Mouse (Mus musculus) embryonic facial prominence, embryonic 15.5 days (tissue): ENCODE results near the gene Stpg2. TPM values are rescaled to one million over a fixed set of nuclear protein-coding genes. Genes with fewer than 3 reads are reported as not detected.
"Not testable (repeated sequence)": the region's sequence is repeated elsewhere in the genome, so short reads cannot be mapped to it uniquely, and the experiment has no call there.

Experiments
- ATAC-seq: fragments of 200-750 bp; cut with Nextera tagmentation; 2 replicates; pipeline ENCODE4 v1.8.0; 2017; ENCODE audit warnings: low read depth, moderate TSS enrichment; ENCODE audit not compliant: insufficient number of reproducible peaks, low FRiP score, low TSS enrichment
- H3K27ac ChIP-seq: fragments of 300-500 bp; sonication (generic); replicated peaks from 2 replicates; pipeline ENCODE4 v1.5.1; 2015; ENCODE audit warnings: mild to moderate bottlenecking, inconsistent platforms
- H3K27me3 ChIP-seq: fragments of 300-500 bp; sonication (generic); 2 replicates; pipeline ENCODE4 v1.6.1; 2015; ENCODE audit warnings: inconsistent platforms
- H3K36me3 ChIP-seq: fragments of 300-500 bp; sonication (generic); 2 replicates; pipeline ENCODE4 v1.6.1; 2015; ENCODE audit warnings: mild to moderate bottlenecking, inconsistent platforms
- H3K4me1 ChIP-seq: fragments of 300-500 bp; sonication (generic); 2 replicates; pipeline ENCODE4 v1.6.1; 2015; ENCODE audit warnings: inconsistent platforms
- H3K4me2 ChIP-seq: fragments of 300-500 bp; sonication (generic); replicated peaks from 2 replicates; pipeline ENCODE4 v1.6.1; 2015; ENCODE audit warnings: mild to moderate bottlenecking, inconsistent platforms
- H3K4me3 ChIP-seq: fragments of 300-500 bp; sonication (generic); replicated peaks from 2 replicates; pipeline ENCODE4 v1.5.1; 2015; ENCODE audit warnings: mild to moderate bottlenecking, inconsistent platforms
- H3K9ac ChIP-seq: fragments of 300-500 bp; sonication (generic); 2 replicates; pipeline ENCODE4 v1.6.1; 2015; ENCODE audit warnings: inconsistent platforms
- H3K9me3 ChIP-seq: fragments of 300-500 bp; sonication (generic); replicated peaks from 2 replicates; pipeline ENCODE4 v1.6.1; 2016; ENCODE audit warnings: inconsistent platforms
- WGBS: fragments of 180-500 bp; shearing (Covaris S2); methylation state at CpG from one replicate; pipeline ENCODE4 v1.1.7; 2015; 5-methylcytosine and 5-hydroxymethylcytosine counted together
- polyA plus RNA-seq: library from polyadenylated mRNA; unstranded; fragments of >200 nt; fragmentation: Nextera tagmentation; extraction: Ambion mirVana; gene quantifications from 2 replicates; pipeline ENCODE4 v1.2.1, GENCODE M21; 2015

Stpg2 gene
- polyA plus RNA-seq, 1 experiment from 2014 or later: 0.15 TPM

DNA sequence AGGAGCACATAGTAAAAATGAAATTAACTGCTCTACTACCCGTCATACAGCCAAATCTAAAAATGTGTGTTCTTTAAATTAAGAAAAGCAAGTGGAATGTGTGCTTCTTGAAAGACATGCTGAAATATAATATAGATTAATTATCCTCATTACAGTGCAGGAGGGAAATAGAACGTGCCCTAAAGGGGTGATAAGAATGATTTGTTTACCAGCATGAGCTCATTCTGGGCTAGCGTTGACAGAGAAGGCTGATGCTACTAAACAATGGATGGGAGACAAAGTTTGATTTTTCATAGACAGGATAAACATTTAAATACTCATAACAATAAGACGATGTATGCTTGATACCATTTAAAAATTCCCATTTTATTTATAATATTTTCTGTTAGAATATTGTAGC lies 446.0 kb downstream of the Stpg2 start:
- Histone ChIP-seq H3K27ac (no peak overlapping the region), H3K4me3 (no peak overlapping the region), H3K4me1 (no peaks in the 10 kb centered on the region), H3K9me3 (no peaks in the 10 kb centered on the region), H3K4me2 (no peak overlapping the region), H3K9ac (no peak overlapping the region), H3K27me3 (no peaks in the 10 kb centered on the region), H3K36me3 (no peaks in the 10 kb centered on the region)
- ATAC-seq: no peak
- 62% methylated on average over 4 of the region's 4 CpGs for WGBS

DNA sequence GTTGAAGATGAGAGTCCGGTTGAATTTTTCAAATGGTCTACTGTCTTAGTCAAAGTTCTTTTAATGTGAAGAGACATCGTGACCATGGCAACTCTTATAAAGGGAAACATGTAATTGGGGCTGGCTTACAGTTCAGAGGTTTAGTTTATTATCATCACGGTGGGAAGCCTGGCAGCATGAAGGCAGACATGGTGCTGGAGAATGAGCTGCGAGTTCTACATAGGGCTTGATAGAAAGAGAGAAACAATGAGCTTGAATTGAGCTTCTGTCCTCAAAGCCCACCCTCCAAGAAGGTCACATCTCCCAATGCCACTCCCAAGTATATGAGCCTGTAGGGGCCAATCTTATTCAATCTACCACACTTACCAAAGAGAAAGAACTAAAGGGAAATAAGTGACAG lies 453.9 kb downstream of the Stpg2 start:
- 78% methylated on average over 4 of the region's 4 CpGs for WGBS
- H3K9ac ChIP-seq: no peak overlapping the region
- no peak overlapping the region for H3K27ac ChIP-seq
- no peak overlapping the region for H3K4me2 ChIP-seq
- H3K4me3 ChIP-seq: no peak overlapping the region
- no peaks in the 10 kb centered on the region for H3K36me3 ChIP-seq
- no peaks in the 10 kb centered on the region for H3K9me3 ChIP-seq
- no peaks in the 10 kb centered on the region for H3K27me3 ChIP-seq
- H3K4me1 ChIP-seq: no peaks in the 10 kb centered on the region
- no peak for ATAC-seq

GRCm38 (mm10) chr3:139662241-139662640 lies 456.7 kb downstream of the Stpg2 start:
- no peaks in the 10 kb centered on the region for H3K9me3 ChIP-seq
- H3K4me1 ChIP-seq: no peaks in the 10 kb centered on the region
- no peaks in the 10 kb centered on the region for H3K36me3 ChIP-seq
- no peak for ATAC-seq
- H3K4me2 ChIP-seq: no peak overlapping the region
- no peak overlapping the region for H3K4me3 ChIP-seq
- H3K27ac ChIP-seq: no peak overlapping the region
- H3K27me3 ChIP-seq: no peaks in the 10 kb centered on the region
- no peak overlapping the region for H3K9ac ChIP-seq

DNA sequence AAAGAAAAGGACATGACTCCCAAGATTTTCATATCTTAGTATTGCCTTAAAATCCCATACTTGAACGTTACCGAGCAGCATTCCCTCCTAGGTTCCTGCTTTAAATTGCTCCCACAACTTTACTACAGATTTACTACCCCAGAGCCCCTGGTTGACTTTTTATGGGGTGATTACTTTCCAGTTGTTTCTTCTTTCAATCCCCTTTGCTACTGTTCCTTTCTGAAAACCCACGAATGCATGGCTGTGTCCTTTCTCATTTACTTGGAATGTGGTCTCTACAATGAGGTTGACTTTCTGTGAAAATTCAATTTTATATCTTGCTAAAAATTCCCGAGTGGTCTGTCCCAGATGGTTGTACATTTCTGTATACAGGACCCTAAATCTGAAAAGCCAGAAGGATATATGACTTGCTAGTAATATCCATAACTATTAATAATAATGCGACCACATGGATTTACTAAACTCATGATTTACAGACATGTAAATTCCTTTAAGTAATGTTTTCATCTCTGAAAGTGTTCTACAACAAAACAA lies 458.3 kb downstream of the Stpg2 start:
- Histone ChIP-seq H3K9ac (no peak overlapping the region), H3K27ac (no peak overlapping the region), H3K4me3 (no peak overlapping the region), H3K36me3 (no peaks in the 10 kb centered on the region), H3K4me1 (no peaks in the 10 kb centered on the region), H3K4me2 (no peak overlapping the region), H3K27me3 (no peaks in the 10 kb centered on the region), H3K9me3 (no peaks in the 10 kb centered on the region)
- WGBS: 56% methylated on average over 5 of the region's 5 CpGs
- no peak for ATAC-seq

DNA sequence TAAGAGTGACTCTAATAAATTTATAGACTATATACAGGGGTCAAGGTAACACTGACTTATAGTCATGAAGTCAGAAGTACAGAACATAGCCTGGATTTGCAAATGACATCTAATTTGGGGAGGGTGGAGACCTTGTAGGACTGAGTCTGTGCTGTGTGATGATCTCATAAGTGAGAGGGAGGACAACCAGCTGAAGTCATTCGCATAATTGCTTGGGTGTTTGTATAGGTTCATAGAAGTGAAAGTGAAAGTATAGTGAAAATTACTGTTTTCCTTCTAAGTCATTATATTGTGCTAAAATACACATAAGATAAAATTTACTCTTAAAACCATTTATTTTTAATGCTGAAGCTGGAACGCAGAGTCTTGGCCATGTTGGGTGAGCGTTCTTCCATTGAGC lies 459.6 kb downstream of the Stpg2 start:
- 96% methylated on average over 3 of the region's 3 CpGs for WGBS
- no peaks in the 10 kb centered on the region for H3K36me3 ChIP-seq

GRCm38 (mm10) chr3:139676192-139676591 lies 470.7 kb downstream of the Stpg2 start:
- H3K4me2 ChIP-seq: no peak overlapping the region
- no peaks in the 10 kb centered on the region for H3K9me3 ChIP-seq
- no peaks in the 10 kb centered on the region for H3K36me3 ChIP-seq
- H3K9ac ChIP-seq: no peak overlapping the region
- H3K27me3 ChIP-seq: no peaks in the 10 kb centered on the region
- 59% methylated on average over 3 of the region's 3 CpGs for WGBS
- no peak overlapping the region for H3K27ac ChIP-seq
- H3K4me3 ChIP-seq: no peak overlapping the region
- H3K4me1 ChIP-seq: no peaks in the 10 kb centered on the region
- no peak for ATAC-seq

More for the DNA sequence above, 459.6 kb downstream of the Stpg2 start:
- Histone ChIP-seq H3K4me2 (no peak overlapping the region), H3K27ac (no peak overlapping the region), H3K27me3 (no peaks in the 10 kb centered on the region), H3K9ac (no peak overlapping the region), H3K4me3 (no peak overlapping the region), H3K4me1 (no peaks in the 10 kb centered on the region), H3K9me3 (no peaks in the 10 kb centered on the region)
- no peak for ATAC-seq

GRCm38 (mm10) chr3:139676723-139677122 lies 471.2 kb downstream of the Stpg2 start:
- Histone ChIP-seq H3K4me2 (no peak overlapping the region), H3K9ac (no peak overlapping the region), H3K27ac (no peak overlapping the region), H3K9me3 (no peaks in the 10 kb centered on the region), H3K4me3 (no peak overlapping the region), H3K27me3 (no peaks in the 10 kb centered on the region), H3K36me3 (no peaks in the 10 kb centered on the region), H3K4me1 (no peaks in the 10 kb centered on the region)
- WGBS: 88% methylated on average over 1 of the region's 1 CpGs
- no peak for ATAC-seq

GRCm38 (mm10) chr3:139704238-139704637 lies 498.7 kb downstream of the Stpg2 start:
- not testable (repeated sequence) for ATAC-seq, H3K9ac ChIP-seq, H3K4me2 ChIP-seq, H3K27me3 ChIP-seq, H3K4me1 ChIP-seq, H3K36me3 ChIP-seq, H3K27ac ChIP-seq, H3K9me3 ChIP-seq, H3K4me3 ChIP-seq
- 94% methylated on average over 3 of the region's 3 CpGs for WGBS

DNA sequence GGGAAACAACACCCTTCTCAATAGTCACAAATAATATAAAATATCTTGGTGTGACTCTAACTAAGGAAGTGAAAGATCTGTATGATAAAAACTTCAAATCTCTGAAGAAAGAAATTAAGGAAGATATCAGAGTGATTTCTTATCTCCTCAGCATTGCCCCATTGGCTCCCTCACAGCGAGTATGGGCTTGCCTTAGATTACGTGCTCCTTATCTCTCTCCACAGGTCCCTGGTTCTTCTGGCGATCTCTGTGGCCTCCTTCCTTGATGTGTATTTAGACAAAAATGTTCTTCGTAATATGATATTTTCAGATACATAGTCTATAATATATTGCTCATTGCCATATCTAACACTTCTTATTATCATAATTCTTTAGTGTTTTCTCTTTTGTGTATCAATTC lies 501.9 kb downstream of the Stpg2 start:
- not testable (repeated sequence) for H3K27ac ChIP-seq, ATAC-seq, H3K4me2 ChIP-seq, H3K4me1 ChIP-seq, H3K9me3 ChIP-seq, H3K4me3 ChIP-seq, H3K36me3 ChIP-seq, H3K27me3 ChIP-seq, H3K9ac ChIP-seq
- WGBS: 88% methylated on average over 4 of the region's 4 CpGs

DNA sequence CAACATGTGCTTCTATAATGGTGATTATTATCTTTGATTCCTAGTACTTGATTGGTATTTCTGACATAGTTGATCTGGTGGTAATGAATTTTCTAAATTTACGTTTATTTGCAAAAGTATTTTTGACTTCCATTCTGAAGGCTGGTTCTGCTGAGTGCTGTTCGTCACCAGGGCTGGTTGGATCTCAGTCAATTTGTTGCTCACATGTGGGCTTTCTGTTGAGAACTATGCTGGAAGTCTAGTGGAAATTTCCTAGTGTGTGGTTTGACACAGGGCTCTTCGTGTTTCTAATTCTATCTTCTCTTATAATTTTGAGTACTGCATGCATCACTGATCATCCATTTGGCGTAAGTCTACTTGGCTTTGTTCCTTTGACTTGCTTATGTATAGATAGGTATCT lies 504.3 kb downstream of the Stpg2 start:
- H3K4me3 ChIP-seq: no peak overlapping the region
- WGBS: 65% methylated on average over 4 of the region's 4 CpGs
- no peaks in the 10 kb centered on the region for H3K9me3 ChIP-seq
- no peaks in the 10 kb centered on the region for H3K27me3 ChIP-seq
- H3K4me2 ChIP-seq: no peak overlapping the region
- no peaks in the 10 kb centered on the region for H3K4me1 ChIP-seq
- no peak for ATAC-seq
- no peak overlapping the region for H3K27ac ChIP-seq
- no peaks in the 10 kb centered on the region for H3K36me3 ChIP-seq
- no peak overlapping the region for H3K9ac ChIP-seq

DNA sequence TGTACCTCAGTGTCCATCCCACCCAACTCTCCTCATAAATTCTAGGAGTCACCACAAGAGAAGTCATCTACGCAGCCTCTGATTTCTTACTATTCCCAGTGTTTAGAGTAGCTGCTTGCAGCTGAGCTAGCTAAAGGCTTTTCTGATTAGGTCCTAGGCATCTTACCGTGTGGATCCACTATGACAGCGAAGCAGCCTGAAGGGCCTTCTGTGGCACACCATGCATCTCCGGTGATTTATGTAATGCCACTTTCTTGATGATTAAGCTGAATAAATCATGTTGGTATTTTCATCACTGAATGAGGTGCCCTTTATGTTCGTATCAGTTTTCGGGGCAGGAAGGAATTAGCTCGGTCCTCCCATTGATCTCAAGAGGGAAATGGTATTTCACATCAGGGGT lies 523.3 kb downstream of the Stpg2 start:
- H3K9ac ChIP-seq: no peak overlapping the region
- H3K36me3 ChIP-seq: no peaks in the 10 kb centered on the region
- H3K4me1 ChIP-seq: no peaks in the 10 kb centered on the region
- H3K27ac ChIP-seq: no peak overlapping the region
- H3K9me3 ChIP-seq: no peaks in the 10 kb centered on the region
- no peak overlapping the region for H3K4me2 ChIP-seq
- 87% methylated on average over 7 of the region's 7 CpGs for WGBS
- no peaks in the 10 kb centered on the region for H3K27me3 ChIP-seq
- no peak overlapping the region for H3K4me3 ChIP-seq
- no peak for ATAC-seq

DNA sequence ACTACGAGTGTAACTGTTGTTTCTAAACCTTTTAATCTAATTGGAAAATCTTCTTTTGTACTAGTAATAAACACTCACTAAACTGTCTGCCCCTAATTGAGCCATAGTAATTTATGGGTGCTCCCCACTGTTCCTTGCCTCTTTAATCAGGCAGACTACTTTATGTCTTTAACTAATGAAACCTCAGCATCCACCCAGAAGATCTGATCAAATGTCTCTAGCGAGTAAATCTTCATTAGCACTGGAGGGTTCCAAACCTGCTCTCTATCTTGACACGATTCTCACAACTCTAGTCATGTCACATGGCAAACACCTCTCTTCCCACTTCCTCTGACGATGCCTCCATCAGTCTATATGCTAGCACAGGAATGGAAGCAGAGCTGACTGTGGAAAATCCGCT lies 523.8 kb downstream of the Stpg2 start:
- WGBS: 83% methylated on average over 5 of the region's 5 CpGs
- no peak overlapping the region for H3K9ac ChIP-seq
- no peaks in the 10 kb centered on the region for H3K4me1 ChIP-seq
- H3K27me3 ChIP-seq: no peaks in the 10 kb centered on the region
- no peak overlapping the region for H3K27ac ChIP-seq
- H3K4me2 ChIP-seq: no peak overlapping the region
- no peaks in the 10 kb centered on the region for H3K36me3 ChIP-seq
- ATAC-seq: no peak
- H3K9me3 ChIP-seq: no peaks in the 10 kb centered on the region
- H3K4me3 ChIP-seq: no peak overlapping the region
